Mouse (Mus musculus) left cerebral cortex, postnatal 4 days (tissue): Measurements from ENCODE around the gene Stat1. TPM values are rescaled to one million over a fixed set of nuclear protein-coding genes. Genes with fewer than 3 reads are reported as not detected.

Experiments
- DNase-seq: peaks from one replicate; pipeline ENCODE4 v3.0.0-alpha.2; 2022
- intact Hi-C: fragments of 180-260 bp; cut with DNase I; formaldehyde crosslinking; loops from one replicate; pipeline ENCODE4 v1.15.1; 2025
- total RNA-seq, 2 experiments: library from RNA; stranded (reverse); gene quantifications; 2 replicates each; pipeline ENCODE4 v1.2.3; 2021

Gene Stat1
- total RNA-seq, result 1 to 10 TPM; 7.9 to 9.5 TPM

GRCm38 (mm10) chr1:52118860-52119591, at the start of gene Stat1:
TSS of gene Stat1 (plus strand) at chr1:52119440.
- peak; percentile 87 for DNase-seq
- intact Hi-C loops, result no loop called here

- intact Hi-C loops, result loop anchor here (10.0 kb wide), 1 partner anchor 405 kb away; no protein-coding TSS in a partner anchor
Measured at GRCm38 (mm10) chr1:52079724-52080367, 39.4 kb upstream of the Stat1 start.

GRCm38 (mm10) chr1:52080375-52080774, 38.9 kb upstream of the Stat1 start:
- intact Hi-C loops, result loop anchor here (10.0 kb wide), 1 partner anchor 406 kb away; no protein-coding TSS in a partner anchor
- no peak for DNase-seq

More at GRCm38 (mm10) chr1:52079724-52080367, 39.4 kb upstream of the Stat1 start:
- DNase-seq, result peak; percentile 46

- no peak for DNase-seq
- intact Hi-C loops, result loop anchor here (5.0 to 10.0 kb wide), 2 partner anchors 79 to 411 kb away; no protein-coding TSS in a partner anchor
Measured at GRCm38 (mm10) chr1:52086236-52086635, 33.0 kb upstream of the Stat1 start.

- intact Hi-C loops, result loop anchor here (5.0 to 10.0 kb wide), 2 partner anchors 80 to 412 kb away; no protein-coding TSS in a partner anchor
- no peak for DNase-seq
Measured at GRCm38 (mm10) chr1:52087128-52087527, 32.1 kb upstream of the Stat1 start.

- no peak for DNase-seq
- intact Hi-C loops, result loop anchor here (5.0 to 10.0 kb wide), 2 partner anchors 81 to 414 kb away; no protein-coding TSS in a partner anchor
Measured at GRCm38 (mm10) chr1:52088634-52089033, 30.6 kb upstream of the Stat1 start.

GRCm38 (mm10) chr1:52098618-52099232, 20.5 kb upstream of the Stat1 start:
- DNase-seq, result peak; percentile 33

GRCm38 (mm10) chr1:52100496-52100895, 18.7 kb upstream of the Stat1 start:
- no peak for DNase-seq
- intact Hi-C loops, result no loop called here

More at GRCm38 (mm10) chr1:52098618-52099232, 20.5 kb upstream of the Stat1 start:
- intact Hi-C loops, result loop anchor here (5.0 to 10.0 kb wide), 2 partner anchors 96 to 454 kb away; no protein-coding TSS in a partner anchor

GRCm38 (mm10) chr1:52102795-52103194, 16.4 kb upstream of the Stat1 start:
- intact Hi-C loops, result no loop called here
- DNase-seq, result no peak

GRCm38 (mm10) chr1:52107206-52107605, 12.0 kb upstream of the Stat1 start:
- no peak for DNase-seq
- intact Hi-C loops, result no loop called here

- no peak for DNase-seq
- intact Hi-C loops, result no loop called here
Measured at GRCm38 (mm10) chr1:52111217-52111616, 8.0 kb upstream of the Stat1 start.

- DNase-seq, result no peak
- intact Hi-C loops, result no loop called here
Measured at GRCm38 (mm10) chr1:52112301-52112700, 6.9 kb upstream of the Stat1 start.

GRCm38 (mm10) chr1:52113067-52113665, 6.1 kb upstream of the Stat1 start:
- no peak for DNase-seq
- intact Hi-C loops, result no loop called here

GRCm38 (mm10) chr1:52113666-52114069, 5.6 kb upstream of the Stat1 start:
- intact Hi-C loops, result no loop called here

GRCm38 (mm10) chr1:52116441-52116840, 2.8 kb upstream of the Stat1 start:
- no peak for DNase-seq
- intact Hi-C loops, result no loop called here

More at GRCm38 (mm10) chr1:52113666-52114069, 5.6 kb upstream of the Stat1 start:
- peak; percentile 99 for DNase-seq

GRCm38 (mm10) chr1:52117777-52118176, 1.5 kb upstream of the Stat1 start:
- intact Hi-C loops, result no loop called here
- DNase-seq, result no peak

- DNase-seq, result no peak
- intact Hi-C loops, result no loop called here
Measured at GRCm38 (mm10) chr1:52119691-52120090, 451 bp downstream of the Stat1 start.

GRCm38 (mm10) chr1:52120191-52120590, 951 bp downstream of the Stat1 start:
- no peak for DNase-seq
- intact Hi-C loops, result no loop called here

- DNase-seq, result no peak
- intact Hi-C loops, result no loop called here
Measured at GRCm38 (mm10) chr1:52121052-52121451, 1.8 kb downstream of the Stat1 start.

GRCm38 (mm10) chr1:52124818-52125217, 5.6 kb downstream of the Stat1 start:
- intact Hi-C loops, result no loop called here
- DNase-seq, result no peak

- no peak for DNase-seq
- intact Hi-C loops, result no loop called here
Measured at GRCm38 (mm10) chr1:52127350-52127749, 8.1 kb downstream of the Stat1 start.
